Mouse (Mus musculus): ENCODE measurements around the gene 5031439G07Rik. TPM values are rescaled to one million over a fixed set of nuclear protein-coding genes. Genes with fewer than 3 reads are reported as not detected.

Gene 5031439G07Rik
- polyA plus RNA-seq, 1 experiment: 15.9 TPM

- Histone ChIP-seq H3K27ac (ENCODE audit: control insufficient read depth, insufficient read depth, low read length) (no peak overlapping the region), H3K4me3 (ENCODE audit: control insufficient read depth, insufficient read depth, low read length) (no peak overlapping the region), H3K27me3 (ENCODE audit: control insufficient read depth, insufficient read depth, low read length) (no peaks in the 10 kb centered on the region; the same call in 1 of the 2 replicates), H3K4me1 (replicated peaks; ENCODE audit: control insufficient read depth, insufficient read depth, low read length) (peaks cover 16% of the 10 kb centered on the region), H3K36me3 (ENCODE audit: control insufficient read depth, insufficient read depth, low read length) (no peaks in the 10 kb centered on the region)
- no peak for DNase-seq
- TF ChIP-seq POLR2A (IDR thresholded peaks at IDR 0.05; ENCODE audit: control insufficient read depth, extremely low read depth, insufficient read depth, low read length, poor library complexity) (no peak), CTCF (IDR thresholded peaks at IDR 0.05; ENCODE audit: borderline replicate concordance, control insufficient read depth, extremely low read depth, insufficient read depth, low read length, poor library complexity) (no peak)
- 88% methylated on average over 12 of the region's 12 CpGs for WGBS
These were observed 2.7 kb downstream of the 5031439G07Rik start for GRCm38 (mm10) chr15:84985516-84986160.

DNA sequence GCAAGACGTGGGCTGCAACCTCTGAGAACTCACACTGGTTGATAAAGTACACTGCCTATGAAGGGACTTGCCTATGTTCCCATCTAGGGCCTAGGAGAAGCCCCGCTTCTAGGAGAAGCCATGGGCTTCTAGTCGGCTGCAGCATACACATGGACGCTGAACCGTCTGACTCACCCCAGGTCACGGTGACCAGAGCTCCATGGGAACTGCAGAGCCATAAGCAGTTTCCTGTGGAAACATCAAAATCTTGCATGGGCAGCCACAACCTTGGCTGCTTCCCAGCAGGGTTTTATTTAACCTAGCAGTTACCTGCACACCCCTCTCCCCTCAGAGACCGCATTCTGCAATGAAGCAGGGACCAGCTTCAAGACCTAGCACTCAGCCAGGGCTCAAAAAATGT, 4.6 kb downstream of the 5031439G07Rik start:
- H3K27me3 ChIP-seq (ENCODE audit: control insufficient read depth, insufficient read depth, low read length): no peaks in the 10 kb centered on the region; the same call in 1 of the 2 replicates
- H3K36me3 ChIP-seq (ENCODE audit: control insufficient read depth, insufficient read depth, low read length): no peaks in the 10 kb centered on the region
- no peak overlapping the region for H3K4me3 ChIP-seq (ENCODE audit: control insufficient read depth, insufficient read depth, low read length)
- H3K4me1 ChIP-seq (replicated peaks; ENCODE audit: control insufficient read depth, insufficient read depth, low read length): peaks cover 16% of the 10 kb centered on the region
- 49% methylated on average over 7 of the region's 7 CpGs for WGBS
- no peak overlapping the region for H3K27ac ChIP-seq (ENCODE audit: control insufficient read depth, insufficient read depth, low read length)
- no peak for DNase-seq
- TF ChIP-seq CTCF (IDR thresholded peaks at IDR 0.05; ENCODE audit: borderline replicate concordance, control insufficient read depth, extremely low read depth, insufficient read depth, low read length, poor library complexity): no peak
- no peak for TF ChIP-seq POLR2A (IDR thresholded peaks at IDR 0.05; ENCODE audit: control insufficient read depth, extremely low read depth, insufficient read depth, low read length, poor library complexity)

DNA sequence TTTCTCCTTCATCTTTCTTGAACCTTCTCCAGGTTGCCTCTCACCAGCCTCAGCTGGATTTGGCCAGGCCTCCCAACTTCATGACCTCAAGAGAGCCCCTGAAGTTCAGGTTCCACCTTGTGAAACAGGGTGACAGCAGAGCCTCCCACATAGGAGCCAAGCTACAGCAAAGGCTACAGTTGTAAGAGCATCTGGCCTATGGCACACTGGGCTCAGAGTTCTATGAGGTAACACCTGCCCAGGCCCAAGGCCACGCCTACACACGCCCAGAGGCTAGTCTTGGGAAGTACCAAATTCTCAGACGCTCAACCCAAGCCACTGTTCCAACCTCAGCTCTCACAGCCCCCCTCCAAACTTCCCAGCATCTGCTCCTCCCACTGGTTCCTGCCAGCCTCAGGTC, 5.5 kb downstream of the 5031439G07Rik start:
- Histone ChIP-seq H3K36me3 (ENCODE audit: control insufficient read depth, insufficient read depth, low read length) (no peaks in the 10 kb centered on the region), H3K4me3 (ENCODE audit: control insufficient read depth, insufficient read depth, low read length) (no peak overlapping the region), H3K27ac (ENCODE audit: control insufficient read depth, insufficient read depth, low read length) (no peak overlapping the region), H3K27me3 (ENCODE audit: control insufficient read depth, insufficient read depth, low read length) (no peaks in the 10 kb centered on the region; the same call in 1 of the 2 replicates), H3K4me1 (replicated peaks; ENCODE audit: control insufficient read depth, insufficient read depth, low read length) (peaks cover 12% of the 10 kb centered on the region)
- TF ChIP-seq POLR2A (IDR thresholded peaks at IDR 0.05; ENCODE audit: control insufficient read depth, extremely low read depth, insufficient read depth, low read length, poor library complexity) (no peak), CTCF (IDR thresholded peaks at IDR 0.05; ENCODE audit: borderline replicate concordance, control insufficient read depth, extremely low read depth, insufficient read depth, low read length, poor library complexity) (no peak)
- no peak for DNase-seq
- WGBS: 61% methylated on average over 3 of the region's 3 CpGs

DNA sequence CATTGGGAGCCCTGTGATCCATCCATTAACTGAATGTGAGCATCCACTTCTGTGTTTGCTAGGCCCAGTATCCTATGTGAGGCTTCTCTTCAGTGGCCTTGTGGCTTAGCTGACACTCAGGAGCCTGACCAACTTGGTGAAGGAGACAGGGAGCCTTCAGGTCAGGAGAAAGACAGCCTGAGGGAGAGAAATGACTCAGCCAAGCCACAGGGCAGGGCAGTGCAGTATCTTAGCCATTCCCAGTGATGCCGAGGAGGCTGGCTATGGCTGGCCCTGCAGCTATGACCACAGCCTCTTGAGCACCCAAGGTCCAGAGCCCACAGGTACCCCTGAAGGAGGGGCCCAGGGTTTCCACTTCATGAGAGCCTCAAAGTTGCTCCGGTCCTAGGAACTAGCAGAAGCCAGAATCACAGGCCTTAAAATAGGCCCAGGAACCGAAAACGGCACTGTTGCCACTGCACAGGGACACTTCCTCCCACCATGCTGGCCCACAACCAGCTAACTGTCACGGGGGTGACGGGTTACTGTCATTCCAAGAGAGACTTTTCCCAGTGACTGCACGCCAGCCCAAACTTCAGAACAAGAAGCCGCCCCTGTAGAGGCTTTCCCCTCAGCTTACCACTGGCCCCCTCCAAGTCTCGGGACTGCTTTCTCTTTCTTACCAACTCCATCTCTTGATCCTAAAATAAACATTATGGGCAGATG, 6.6 kb downstream of the 5031439G07Rik start:
- Histone ChIP-seq H3K4me3 (ENCODE audit: control insufficient read depth, insufficient read depth, low read length) (no peak overlapping the region), H3K27ac (ENCODE audit: control insufficient read depth, insufficient read depth, low read length) (no peak overlapping the region), H3K36me3 (ENCODE audit: control insufficient read depth, insufficient read depth, low read length) (no peaks in the 10 kb centered on the region), H3K4me1 (replicated peaks; ENCODE audit: control insufficient read depth, insufficient read depth, low read length) (peaks cover 6% of the 10 kb centered on the region; the same call in 1 of the 2 replicates), H3K27me3 (ENCODE audit: control insufficient read depth, insufficient read depth, low read length) (no peaks in the 10 kb centered on the region; the same call in 1 of the 2 replicates)
- DNase-seq: no peak
- no peak for TF ChIP-seq CTCF (IDR thresholded peaks at IDR 0.05; ENCODE audit: borderline replicate concordance, control insufficient read depth, extremely low read depth, insufficient read depth, low read length, poor library complexity)
- TF ChIP-seq POLR2A (IDR thresholded peaks at IDR 0.05; ENCODE audit: control insufficient read depth, extremely low read depth, insufficient read depth, low read length, poor library complexity): no peak
- WGBS: 62% methylated on average over 9 of the region's 9 CpGs

DNA sequence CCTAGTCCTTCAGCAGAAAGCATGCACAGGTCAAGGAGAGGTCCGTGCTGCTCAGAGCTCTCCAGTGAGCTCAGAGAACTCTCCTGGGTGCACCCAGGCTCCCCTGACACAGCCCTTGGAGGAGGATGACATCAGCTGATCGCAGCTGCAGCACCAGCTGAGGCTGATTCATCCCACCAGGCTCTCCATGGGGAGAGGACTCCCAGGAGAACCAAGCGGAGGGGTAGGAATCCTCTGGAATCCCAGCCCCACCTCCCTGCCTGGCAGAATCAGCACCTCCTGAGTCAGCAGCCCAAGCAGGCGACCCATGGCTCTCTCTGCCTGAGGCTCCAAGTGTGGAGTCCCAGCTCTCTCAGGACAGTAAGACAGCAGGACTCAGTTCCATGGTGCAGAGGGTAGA, 12.6 kb downstream of the 5031439G07Rik start:
- no peak for DNase-seq
- TF ChIP-seq POLR2A (IDR thresholded peaks at IDR 0.05; ENCODE audit: control insufficient read depth, extremely low read depth, insufficient read depth, low read length, poor library complexity) (no peak), CTCF (IDR thresholded peaks at IDR 0.05; ENCODE audit: borderline replicate concordance, control insufficient read depth, extremely low read depth, insufficient read depth, low read length, poor library complexity) (no peak)
- peaks cover 3% of the 10 kb centered on the region; the same call in 1 of the 2 replicates for H3K4me1 ChIP-seq (replicated peaks; ENCODE audit: control insufficient read depth, insufficient read depth, low read length)
- H3K27ac ChIP-seq (ENCODE audit: control insufficient read depth, insufficient read depth, low read length): no peak overlapping the region
- H3K4me3 ChIP-seq (ENCODE audit: control insufficient read depth, insufficient read depth, low read length): no peak overlapping the region
- H3K36me3 ChIP-seq (ENCODE audit: control insufficient read depth, insufficient read depth, low read length): no peaks in the 10 kb centered on the region
- WGBS: 59% methylated on average over 4 of the region's 4 CpGs
- H3K27me3 ChIP-seq (ENCODE audit: control insufficient read depth, insufficient read depth, low read length): no peaks in the 10 kb centered on the region

DNA sequence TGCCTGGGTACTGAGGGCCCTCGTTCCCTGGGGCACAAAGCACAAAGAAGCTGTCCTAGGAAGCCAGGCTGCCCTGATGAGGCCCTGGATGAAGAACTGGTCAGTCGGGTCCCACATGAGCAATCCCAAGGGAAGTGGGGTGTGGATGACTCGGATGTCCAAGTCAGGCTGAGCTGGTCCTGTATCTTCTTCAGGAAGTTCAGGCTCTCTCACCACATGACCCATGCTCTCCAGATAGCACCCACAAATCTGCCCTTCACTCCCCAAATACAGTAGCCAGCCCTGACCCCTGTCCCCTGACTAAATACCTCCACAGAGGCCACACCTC, 14.8 kb downstream of the 5031439G07Rik start:
- 93% methylated on average over 3 of the region's 3 CpGs for WGBS
- H3K27me3 ChIP-seq (ENCODE audit: control insufficient read depth, insufficient read depth, low read length): no peaks in the 10 kb centered on the region
- TF ChIP-seq CTCF (IDR thresholded peaks at IDR 0.05; ENCODE audit: borderline replicate concordance, control insufficient read depth, extremely low read depth, insufficient read depth, low read length, poor library complexity): no peak
- TF ChIP-seq POLR2A (IDR thresholded peaks at IDR 0.05; ENCODE audit: control insufficient read depth, extremely low read depth, insufficient read depth, low read length, poor library complexity): no peak
- no peak overlapping the region for H3K4me3 ChIP-seq (ENCODE audit: control insufficient read depth, insufficient read depth, low read length)
- H3K4me1 ChIP-seq (replicated peaks; ENCODE audit: control insufficient read depth, insufficient read depth, low read length): peaks cover 3% of the 10 kb centered on the region; the same call in 1 of the 2 replicates
- DNase-seq: no peak
- no peak overlapping the region for H3K27ac ChIP-seq (ENCODE audit: control insufficient read depth, insufficient read depth, low read length)
- no peaks in the 10 kb centered on the region for H3K36me3 ChIP-seq (ENCODE audit: control insufficient read depth, insufficient read depth, low read length)
